Mouse (Mus musculus) embryonic facial prominence, embryonic 10.5 days (tissue): ENCODE data around the gene Lyzl6. TPM values are rescaled to one million over a fixed set of nuclear protein-coding genes. Genes with fewer than 3 reads are reported as not detected.

Experiments used
- DNase-seq: peaks from one replicate; pipeline ENCODE4 v3.0.0-alpha.2; 2017; ENCODE audit warnings: low spot score
- H3K27ac ChIP-seq: fragments of 300-500 bp; sonication (generic); replicated peaks from 2 replicates; pipeline ENCODE4 v1.5.1; 2016; ENCODE audit warnings: mild to moderate bottlenecking
- H3K27me3 ChIP-seq: fragments of 300-500 bp; sonication (generic); replicated peaks from 2 replicates; pipeline ENCODE4 v1.6.1; 2016; ENCODE audit warnings: low read depth, mild to moderate bottlenecking; ENCODE audit not compliant: poor library complexity, severe bottlenecking
- H3K36me3 ChIP-seq: fragments of 300-500 bp; sonication (generic); replicated peaks from 2 replicates; pipeline ENCODE4 v1.6.1; 2016; ENCODE audit warnings: mild to moderate bottlenecking, moderate library complexity
- H3K4me1 ChIP-seq: fragments of 300-500 bp; sonication (generic); 2 replicates; pipeline ENCODE4 v1.6.1; 2016
- H3K4me3 ChIP-seq: fragments of 300-500 bp; sonication (generic); 2 replicates; pipeline ENCODE4 v1.5.1; 2016; ENCODE audit warnings: mild to moderate bottlenecking, moderate library complexity
- H3K9me3 ChIP-seq: fragments of 300-500 bp; sonication (generic); 2 replicates; pipeline ENCODE4 v1.6.1; 2016; ENCODE audit warnings: mild to moderate bottlenecking
- WGBS: fragments of 180-500 bp; shearing (Covaris S2); methylation state at CpG from one replicate; pipeline ENCODE4 v1.1.7; 2016; 5-methylcytosine and 5-hydroxymethylcytosine counted together
- polyA plus RNA-seq: library from polyadenylated mRNA; unstranded; fragments of >200 nt; fragmentation: Nextera tagmentation; extraction: Ambion mirVana; gene quantifications from 2 replicates; pipeline ENCODE4 v1.2.1, GENCODE M21; 2016

The Lyzl6 gene
- polyA plus RNA-seq, 1 experiment from 2014 or later: not detected

- WGBS: 82% methylated on average over 6 of the region's 6 CpGs
- Histone ChIP-seq H3K27ac (no peak overlapping the region), H3K4me3 (no peak overlapping the region), H3K9me3 (no peaks in the 10 kb centered on the region), H3K4me1 (no peaks in the 10 kb centered on the region), H3K27me3 (peaks cover 41% of the 10 kb centered on the region), H3K36me3 (no peaks in the 10 kb centered on the region)
- no peak for DNase-seq
Observed at GRCm38 (mm10) chr11:103636261-103636660, 2.4 kb downstream of the Lyzl6 start.

- Histone ChIP-seq H3K4me3 (no peak overlapping the region), H3K9me3 (no peaks in the 10 kb centered on the region), H3K36me3 (no peaks in the 10 kb centered on the region), H3K4me1 (no peaks in the 10 kb centered on the region), H3K27ac (no peak overlapping the region), H3K27me3 (peaks cover 34% of the 10 kb centered on the region)
- WGBS: 85% methylated on average over 3 of the region's 3 CpGs
- DNase-seq: no peak
Observed at GRCm38 (mm10) chr11:103635481-103635880, 3.2 kb downstream of the Lyzl6 start.

GRCm38 (mm10) chr11:103634806-103635205 is 3.9 kb downstream of the Lyzl6 start:
- no peak overlapping the region for H3K4me3 ChIP-seq
- no peak for DNase-seq

GRCm38 (mm10) chr11:103627453-103627852 is 11.2 kb downstream of the Lyzl6 start:
- WGBS: 84% methylated on average over 23 of the region's 23 CpGs
- no peaks in the 10 kb centered on the region for H3K9me3 ChIP-seq
- H3K4me3 ChIP-seq: no peak overlapping the region
- no peaks in the 10 kb centered on the region for H3K4me1 ChIP-seq
- H3K27ac ChIP-seq: no peak overlapping the region
- no peak for DNase-seq
- no peaks in the 10 kb centered on the region for H3K36me3 ChIP-seq
- H3K27me3 ChIP-seq: no peaks in the 10 kb centered on the region

More at GRCm38 (mm10) chr11:103634806-103635205, 3.9 kb downstream of the Lyzl6 start:
- Histone ChIP-seq H3K27me3 (peaks cover 27% of the 10 kb centered on the region), H3K9me3 (no peaks in the 10 kb centered on the region), H3K4me1 (no peaks in the 10 kb centered on the region), H3K36me3 (no peaks in the 10 kb centered on the region), H3K27ac (no peak overlapping the region)
- 88% methylated on average over 7 of the region's 7 CpGs for WGBS

GRCm38 (mm10) chr11:103621040-103621439 is 17.6 kb downstream of the Lyzl6 start, which contains the start of gene Gm884:
Gm884 (minus strand) TSS chr11:103621140.
- Histone ChIP-seq H3K9me3 (no peaks in the 10 kb centered on the region), H3K27me3 (no peaks in the 10 kb centered on the region), H3K27ac (no peak within 1 kb of the TSS), H3K4me1 (no peaks in the 10 kb centered on the region), H3K4me3 (no peak within 1 kb of the TSS), H3K36me3 (no peaks in the 10 kb centered on the region)
- 85% methylated on average over 9 of the region's 9 CpGs for WGBS
- no peak for DNase-seq

- DNase-seq: no peak
- no peak overlapping the region for H3K4me3 ChIP-seq
- H3K4me1 ChIP-seq: no peaks in the 10 kb centered on the region
- H3K36me3 ChIP-seq: no peaks in the 10 kb centered on the region
- WGBS: 95% methylated on average over 2 of the region's 2 CpGs
- H3K27ac ChIP-seq: no peak overlapping the region
- no peaks in the 10 kb centered on the region for H3K27me3 ChIP-seq
- H3K9me3 ChIP-seq: no peaks in the 10 kb centered on the region
Observed at GRCm38 (mm10) chr11:103610772-103611171, 27.9 kb downstream of the Lyzl6 start.

GRCm38 (mm10) chr11:103606611-103607010 is 32.1 kb downstream of the Lyzl6 start:
- DNase-seq: no peak
- Histone ChIP-seq H3K36me3 (no peaks in the 10 kb centered on the region), H3K27ac (no peak overlapping the region), H3K9me3 (no peaks in the 10 kb centered on the region), H3K4me1 (no peaks in the 10 kb centered on the region), H3K4me3 (no peak overlapping the region), H3K27me3 (no peaks in the 10 kb centered on the region)
- WGBS: 65% methylated on average over 5 of the region's 5 CpGs

Other genes with a start within 250 kb of the Lyzl6 start
- gene Plekhm1, start 226.2 kb downstream of the Lyzl6 start, polyA plus RNA-seq: 8.1 and 8.9 TPM in 2 replicates
- not detected in 2 replicates for gene Lrrc37a, start 134.3 kb downstream of the Lyzl6 start, polyA plus RNA-seq
- not detected in 2 replicates for gene Gm884, start 17.8 kb downstream of the Lyzl6 start, polyA plus RNA-seq
- 0.15 and 0.39 TPM in 2 replicates for gene Rprml, start 10.7 kb upstream of the Lyzl6 start, polyA plus RNA-seq
- 96.6 and 99.6 TPM in 2 replicates for gene Gosr2, start 59.0 kb upstream of the Lyzl6 start, polyA plus RNA-seq
- 4.5 and 5.3 TPM in 2 replicates for gene Wnt9b, start 110.9 kb upstream of the Lyzl6 start, polyA plus RNA-seq
- 3.7 and 4.3 TPM in 2 replicates for gene Wnt3, start 135.3 kb upstream of the Lyzl6 start, polyA plus RNA-seq